Mouse (Mus musculus) heart, embryonic 14.5 days (tissue): ENCODE measurements around the gene 4933402N03Rik. TPM values are rescaled to one million over a fixed set of nuclear protein-coding genes. Genes with fewer than 3 reads are reported as not detected.

Source experiments
- ATAC-seq: fragments of 200-750 bp; cut with Nextera tagmentation; 2 replicates; pipeline ENCODE4 v1.8.0; 2017; ENCODE audit warnings: low read depth, moderate TSS enrichment; ENCODE audit not compliant: insufficient number of reproducible peaks, insufficient read depth, low FRiP score
- H3K27ac ChIP-seq, 2 experiments: fragments of 200-500 bp in 1 of 2; fragments of 300-500 bp in 1 of 2; sonication (generic) in 1 of 2; replicated peaks in 1 of 2; 2 replicates each; pipeline ENCODE4 v1.5.1; 2012 to 2014; ENCODE audit warnings: low read depth in 2 of 2, low read length in 2 of 2, control low read depth in 1 of 2, mild to moderate bottlenecking in 1 of 2, mixed read lengths in 1 of 2; ENCODE audit not compliant: control insufficient read depth in 1 of 2, insufficient read depth in 1 of 2
- H3K27me3 ChIP-seq: fragments of 300-500 bp; sonication (generic); 2 replicates; pipeline ENCODE4 v1.6.1; 2014; ENCODE audit warnings: mild to moderate bottlenecking, low read length, control low read depth; ENCODE audit not compliant: control insufficient read depth, insufficient read depth
- H3K36me3 ChIP-seq: fragments of 300-500 bp; sonication (generic); 2 replicates; pipeline ENCODE4 v1.6.1; 2014; ENCODE audit warnings: mild to moderate bottlenecking, control low read depth, low read length, mixed read lengths; ENCODE audit not compliant: control insufficient read depth, insufficient read depth
- H3K4me1 ChIP-seq, 2 experiments: fragments of 200-500 bp in 1 of 2; fragments of 300-500 bp in 1 of 2; sonication (generic) in 1 of 2; 2 replicates each; pipeline ENCODE4 v1.6.1; 2012 to 2014; ENCODE audit warnings: low read length in 2 of 2, control low read depth in 1 of 2, mixed read lengths in 1 of 2; ENCODE audit not compliant: control insufficient read depth in 2 of 2, insufficient read depth in 2 of 2
- H3K4me2 ChIP-seq: fragments of 300-500 bp; sonication (generic); 2 replicates; pipeline ENCODE4 v1.6.1; 2014; ENCODE audit warnings: mild to moderate bottlenecking, low read length
- H3K4me3 ChIP-seq, 2 experiments: fragments of 200-500 bp in 1 of 2; fragments of 300-500 bp in 1 of 2; sonication (generic) in 1 of 2; 2 replicates each; pipeline ENCODE4 v1.5.1; 2012 to 2014; ENCODE audit warnings: low read length in 2 of 2, mild to moderate bottlenecking in 2 of 2, control low read depth in 1 of 2, low read depth in 1 of 2, moderate library complexity in 1 of 2; ENCODE audit not compliant: control insufficient read depth in 1 of 2, insufficient read depth in 1 of 2
- H3K9ac ChIP-seq: fragments of 300-500 bp; sonication (generic); 2 replicates; pipeline ENCODE4 v1.6.1; 2014; ENCODE audit warnings: mild to moderate bottlenecking, low read length
- H3K9me3 ChIP-seq: fragments of 300-500 bp; sonication (generic); 2 replicates; pipeline ENCODE4 v1.6.1; 2016; ENCODE audit warnings: low read length, control low read depth; ENCODE audit not compliant: control insufficient read depth
- WGBS: fragments of 180-500 bp; shearing (Covaris S2); extraction: QIAGEN DNeasy Blood & Tissue Kit; methylation state at CpG from one replicate; pipeline ENCODE4 v1.1.7; 2014; 5-methylcytosine and 5-hydroxymethylcytosine counted together
- polyA plus RNA-seq: library from polyadenylated mRNA; unstranded; fragments of >200 nt; fragmentation: Nextera tagmentation; extraction: Ambion mirVana; gene quantifications from 2 replicates; pipeline ENCODE4 v1.2.1, GENCODE M21; 2014

The 4933402N03Rik gene
- not detected in 2 replicates for polyA plus RNA-seq

DNA sequence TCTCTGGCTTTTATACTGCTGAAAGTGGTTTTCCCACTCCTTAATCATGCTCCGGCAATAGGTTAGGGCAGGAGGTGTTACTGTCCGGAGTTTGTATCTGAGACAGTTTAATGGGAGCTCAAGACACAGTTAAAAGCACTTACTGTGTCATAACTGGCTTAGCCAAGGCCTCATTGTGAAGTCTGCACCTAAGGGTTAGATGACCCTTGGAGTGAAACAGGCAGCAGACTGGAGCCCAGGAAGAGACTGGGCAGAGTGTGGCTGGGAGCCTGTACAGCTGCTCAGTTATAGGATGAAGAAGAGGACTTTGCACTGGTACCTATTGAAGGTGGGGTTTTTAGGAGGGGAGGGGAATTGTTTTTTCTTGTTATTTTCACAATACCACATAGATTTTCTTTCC is at the start of gene 4933402N03Rik:
4933402N03Rik (minus strand) TSS at position 101 of the 400 bp plus-strand sequence.
- H3K27me3 ChIP-seq, result no peaks in the 10 kb centered on the region
- no peak for ATAC-seq
- no peak within 1 kb of the TSS for H3K4me2 ChIP-seq
- H3K4me3 ChIP-seq, result no peak within 1 kb of the TSS
- H3K36me3 ChIP-seq, result no peaks in the 10 kb centered on the region
- H3K9me3 ChIP-seq, result no peaks in the 10 kb centered on the region
- no peak within 1 kb of the TSS for H3K9ac ChIP-seq
- 89% methylated on average over 2 of the region's 2 CpGs for WGBS
- H3K4me1 ChIP-seq, result no peaks in the 10 kb centered on the region
- no peak within 1 kb of the TSS for H3K27ac ChIP-seq

DNA sequence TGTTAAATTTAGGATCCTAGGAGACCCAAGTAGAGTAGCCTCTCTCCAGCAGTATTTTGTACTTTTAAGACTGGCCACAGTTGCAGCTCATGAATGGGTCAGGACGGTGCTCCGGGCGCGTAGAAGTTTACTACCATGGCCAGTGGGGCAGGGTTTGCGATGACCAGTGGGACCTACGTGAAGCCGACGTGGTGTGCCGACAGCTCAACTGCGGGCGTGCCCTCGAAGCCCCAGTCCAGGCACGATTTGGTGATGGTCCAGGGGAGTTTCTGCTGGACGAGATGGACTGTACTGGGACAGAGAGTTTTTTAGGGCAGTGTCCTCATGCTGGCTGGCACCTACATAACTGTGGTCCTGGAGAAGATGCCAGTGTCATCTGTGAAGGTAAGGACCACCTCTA is 41.9 kb upstream of the 4933402N03Rik start:
- no peaks in the 10 kb centered on the region for H3K27me3 ChIP-seq
- H3K9me3 ChIP-seq, result no peaks in the 10 kb centered on the region
- no peak for ATAC-seq
- no peaks in the 10 kb centered on the region for H3K36me3 ChIP-seq
- no peak overlapping the region for H3K9ac ChIP-seq
- WGBS, result 83% methylated on average over 14 of the region's 14 CpGs
- H3K4me2 ChIP-seq, result no peak overlapping the region
- H3K4me1 ChIP-seq, result no peaks in the 10 kb centered on the region
- H3K27ac ChIP-seq, result no peak overlapping the region
- H3K4me3 ChIP-seq, result no peak overlapping the region

DNA sequence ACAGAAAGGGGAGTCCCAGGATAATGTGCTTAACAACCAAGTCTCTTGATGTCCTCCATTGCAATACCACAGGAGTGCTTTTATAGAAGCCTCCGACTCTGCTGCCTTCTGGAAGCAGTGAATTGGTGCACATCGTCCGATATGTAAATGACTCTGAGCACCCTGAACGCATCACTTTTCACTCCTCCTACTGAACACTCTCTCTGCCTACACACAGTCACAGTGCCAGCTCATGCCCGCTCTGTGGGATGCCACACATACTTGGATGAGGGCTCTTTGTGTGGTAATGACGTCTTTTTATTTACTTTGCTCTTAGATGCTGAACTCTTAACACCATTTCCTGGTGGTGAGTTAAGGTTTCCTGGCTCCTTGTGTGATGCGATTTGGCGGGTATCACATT is 40.9 kb upstream of the 4933402N03Rik start:
- 66% methylated on average over 8 of the region's 8 CpGs for WGBS
- Histone ChIP-seq H3K27me3 (0 out of 2 replicates have a peak, but pooled peaks cover 1% of the 10 kb centered on the region), H3K4me3 (no peak overlapping the region), H3K9ac (no peak overlapping the region), H3K9me3 (no peaks in the 10 kb centered on the region), H3K4me2 (no peak overlapping the region), H3K27ac (no peak overlapping the region), H3K4me1 (no peaks in the 10 kb centered on the region), H3K36me3 (no peaks in the 10 kb centered on the region)
- ATAC-seq, result no peak

DNA sequence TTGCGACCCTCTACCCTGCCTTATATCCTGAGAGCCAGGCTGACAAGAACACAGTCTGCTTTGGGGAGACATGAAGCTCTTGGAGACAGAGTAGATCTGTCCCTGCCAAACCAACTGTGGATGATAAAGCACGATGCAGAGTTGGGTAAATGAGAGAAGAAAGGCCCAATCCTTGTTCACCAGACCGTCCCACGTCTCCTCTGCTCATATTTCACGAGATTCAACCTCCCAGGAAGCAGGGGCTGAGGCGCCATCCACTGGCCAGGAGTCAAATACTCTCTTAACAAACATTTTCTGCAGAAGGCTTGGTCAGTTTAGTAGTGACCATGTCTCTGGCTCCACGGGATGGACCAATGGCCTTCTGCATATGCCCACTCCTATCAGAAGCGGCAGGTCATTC is 38.2 kb upstream of the 4933402N03Rik start:
- H3K27me3 ChIP-seq, result 0 out of 2 replicates have a peak, but pooled peaks cover 2% of the 10 kb centered on the region
- no peaks in the 10 kb centered on the region for H3K4me1 ChIP-seq
- no peaks in the 10 kb centered on the region for H3K36me3 ChIP-seq
- H3K27ac ChIP-seq, result no peak overlapping the region
- no peak for ATAC-seq
- WGBS, result 59% methylated on average over 8 of the region's 8 CpGs
- H3K9me3 ChIP-seq, result no peaks in the 10 kb centered on the region
- no peak overlapping the region for H3K4me3 ChIP-seq
- no peak overlapping the region for H3K4me2 ChIP-seq
- no peak overlapping the region for H3K9ac ChIP-seq

DNA sequence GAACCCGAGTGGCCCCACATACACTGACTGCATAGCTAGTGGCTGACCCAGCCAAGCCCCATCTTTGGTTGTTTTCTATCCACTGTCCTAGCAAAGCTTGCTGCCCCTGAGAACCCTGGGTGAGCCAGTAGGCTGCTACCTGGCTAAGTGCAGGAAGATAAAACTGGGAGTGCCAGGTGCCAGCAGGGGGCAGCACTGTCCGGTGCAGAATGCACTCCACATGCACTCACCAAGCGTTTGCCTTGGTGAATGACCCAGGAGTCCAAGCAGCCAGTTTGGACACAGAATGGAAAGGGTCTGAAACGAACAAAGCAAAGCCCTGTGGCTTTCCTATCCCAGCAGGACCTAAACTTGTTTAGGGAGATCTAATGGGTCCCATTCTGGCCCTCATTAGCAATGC is 36.6 kb upstream of the 4933402N03Rik start:
- Histone ChIP-seq H3K9ac (no peak overlapping the region), H3K4me2 (no peak overlapping the region), H3K27me3 (0 out of 2 replicates have a peak, but pooled peaks cover 2% of the 10 kb centered on the region), H3K4me1 (no peaks in the 10 kb centered on the region), H3K4me3 (no peak overlapping the region), H3K9me3 (no peaks in the 10 kb centered on the region), H3K36me3 (no peaks in the 10 kb centered on the region), H3K27ac (no peak overlapping the region)
- WGBS, result 36% methylated on average over 4 of the region's 4 CpGs
- no peak for ATAC-seq

DNA sequence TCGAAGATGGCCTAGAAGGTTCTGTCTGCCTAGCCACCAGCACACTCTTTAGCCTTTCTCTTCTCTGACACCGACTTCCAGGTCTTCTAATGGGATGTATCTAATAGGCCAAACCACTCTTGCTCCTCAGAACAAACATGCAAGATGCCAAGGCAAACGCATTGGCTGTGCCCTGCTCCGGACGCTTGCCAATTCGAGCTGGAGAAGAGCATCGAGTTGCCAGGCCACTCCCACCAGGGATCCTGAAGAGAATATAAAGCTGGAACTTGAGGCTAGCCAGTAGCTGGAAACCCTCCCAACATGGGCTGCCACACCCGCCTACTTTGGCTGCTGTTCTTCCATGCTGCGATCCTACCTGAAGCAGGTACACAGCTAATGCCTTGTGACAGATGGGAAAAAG is 28.0 kb upstream of the 4933402N03Rik start, which contains the start of gene 5430419D17Rik:
5430419D17Rik (plus strand) TSS at position 282 of the 400 bp plus-strand sequence.
- H3K4me1 ChIP-seq, result no peaks in the 10 kb centered on the region
- WGBS, result 83% methylated on average over 9 of the region's 9 CpGs
- H3K27me3 ChIP-seq, result no peaks in the 10 kb centered on the region
- no peak within 1 kb of the TSS for H3K4me2 ChIP-seq
- H3K27ac ChIP-seq, result no peak within 1 kb of the TSS
- no peaks in the 10 kb centered on the region for H3K9me3 ChIP-seq
- H3K4me3 ChIP-seq, result no peak within 1 kb of the TSS
- H3K36me3 ChIP-seq, result no peaks in the 10 kb centered on the region
- no peak for ATAC-seq
- no peak within 1 kb of the TSS for H3K9ac ChIP-seq

DNA sequence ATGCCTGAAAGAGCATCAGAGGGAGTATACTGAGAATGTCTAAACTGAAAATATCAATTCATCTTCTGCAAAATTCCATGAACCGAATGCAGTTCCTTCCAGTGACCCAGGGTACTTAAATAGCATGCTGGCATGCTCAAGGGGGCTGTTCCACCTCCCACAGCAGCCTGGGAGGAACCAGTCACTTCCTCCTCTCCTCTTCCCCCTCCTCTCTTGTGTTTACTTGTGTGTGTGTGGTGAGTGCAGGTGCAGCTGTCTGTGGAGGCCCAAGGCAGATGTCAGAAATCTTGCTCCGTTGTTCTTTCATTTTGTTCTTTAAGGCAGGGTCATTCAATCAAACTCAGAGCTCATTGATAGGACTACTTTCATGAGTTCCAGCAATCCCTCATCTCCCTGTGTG is 23.0 kb upstream of the 4933402N03Rik start:
- Histone ChIP-seq H3K36me3 (no peaks in the 10 kb centered on the region), H3K9me3 (no peaks in the 10 kb centered on the region), H3K27me3 (no peaks in the 10 kb centered on the region), H3K4me3 (no peak overlapping the region), H3K4me2 (no peak overlapping the region), H3K9ac (no peak overlapping the region), H3K27ac (no peak overlapping the region), H3K4me1 (no peaks in the 10 kb centered on the region)
- no peak for ATAC-seq
- 48% methylated on average over 2 of the region's 2 CpGs for WGBS

DNA sequence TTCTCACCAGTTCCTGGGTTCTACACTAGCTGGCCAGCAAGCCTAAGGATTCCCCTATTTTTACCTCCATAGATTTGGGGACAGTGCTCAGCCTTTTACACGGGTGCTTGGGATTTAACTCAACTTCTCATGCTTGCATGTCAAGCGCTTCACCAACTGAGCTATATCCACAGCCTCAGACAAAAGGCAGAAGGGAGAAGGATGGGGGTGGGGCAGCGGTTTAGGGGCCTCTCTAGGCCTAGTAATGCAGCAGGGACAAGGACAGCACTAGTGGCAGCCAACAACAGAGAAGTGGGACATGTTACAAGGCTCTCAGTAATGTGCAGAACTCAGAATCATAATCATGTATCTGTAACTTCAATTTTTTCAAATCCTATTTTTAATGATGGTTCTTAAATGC is 21.7 kb upstream of the 4933402N03Rik start:
- Histone ChIP-seq H3K36me3 (no peaks in the 10 kb centered on the region), H3K27ac (no peak overlapping the region), H3K9ac (no peak overlapping the region), H3K4me3 (no peak overlapping the region), H3K4me1 (no peaks in the 10 kb centered on the region), H3K27me3 (no peaks in the 10 kb centered on the region), H3K4me2 (no peak overlapping the region), H3K9me3 (no peaks in the 10 kb centered on the region)
- WGBS, result 67% methylated on average over 3 of the region's 3 CpGs
- no peak for ATAC-seq
